Mouse (Mus musculus) stomach, postnatal 0 days (tissue): ENCODE data around the gene Tgfbi.

Experiments used
- CTCF ChIP-seq: IDR thresholded peaks from 2 replicates; pipeline ENCODE4 v1.5.1; 2016; ENCODE audit warnings: antibody characterized with exemption, low read depth, mild to moderate bottlenecking, moderate library complexity
- EP300 ChIP-seq: optimal IDR thresholded peaks from 2 replicates; pipeline ENCODE3; 2016; ENCODE audit warnings: antibody characterized with exemption

- TF ChIP-seq CTCF: no peak
- no peak for TF ChIP-seq EP300
These were observed 12.0 kb upstream of the Tgfbi start for GRCm38 (mm10) chr13:56597296-56597695.
